Mouse (Mus musculus) myocyte (in vitro differentiated cells): ENCODE measurements around the gene Wdfy3. TPM values are rescaled to one million over a fixed set of nuclear protein-coding genes. Genes with fewer than 3 reads are reported as not detected.

Experiments
- H3K27me3 ChIP-seq: one replicate; pipeline ENCODE4 v1.6.1; 2011; ENCODE audit not compliant: control insufficient read depth, insufficient read depth, insufficient read length
- H3K36me3 ChIP-seq: one replicate; pipeline ENCODE4 v1.6.1; 2011; ENCODE audit not compliant: control insufficient read depth, insufficient read depth
- H3K4me2 ChIP-seq: one replicate; pipeline ENCODE4 v1.6.1; 2011; ENCODE audit warnings: low read depth, control low read depth
- H3K4me3 ChIP-seq: one replicate; pipeline ENCODE4 v1.5.1; 2011; ENCODE audit warnings: mild to moderate bottlenecking, control low read depth, moderate library complexity
- H3K79me2 ChIP-seq: one replicate; pipeline ENCODE4 v1.6.1; 2011; ENCODE audit not compliant: control insufficient read depth, insufficient read depth
- H3ac ChIP-seq: one replicate; pipeline ENCODE4 v1.6.1; 2011; ENCODE audit not compliant: control insufficient read depth, insufficient read length
- CEBPB ChIP-seq: IDR thresholded peaks from 2 replicates; pipeline ENCODE4 v1.6.1; 2011; ENCODE audit warnings: mild to moderate bottlenecking, moderate library complexity; ENCODE audit not compliant: poor library complexity, insufficient read depth, severe bottlenecking
- E2F4 ChIP-seq: IDR thresholded peaks from one replicate; pipeline ENCODE4 v1.6.1; 2011; ENCODE audit warnings: mild to moderate bottlenecking, control low read depth, moderate library complexity; ENCODE audit not compliant: insufficient read depth
- MAX ChIP-seq: IDR thresholded peaks from one replicate; pipeline ENCODE4 v1.6.1; 2011; ENCODE audit warnings: low read depth, mild to moderate bottlenecking, control low read depth
- MYOD1 ChIP-seq, 3 experiments: IDR thresholded peaks; one replicate each; pipeline ENCODE4 v1.6.1; 2011; ENCODE audit warnings: control low read depth in 2 of 3, low read depth in 2 of 3, mild to moderate bottlenecking in 2 of 3, moderate library complexity in 1 of 3; ENCODE audit not compliant: insufficient read length in 2 of 3, control insufficient read depth in 1 of 3
- MYOG ChIP-seq, 3 experiments: IDR thresholded peaks; one replicate each; pipeline ENCODE4 v1.6.1; 2011; ENCODE audit warnings: control low read depth in 2 of 3, low read depth in 2 of 3, mild to moderate bottlenecking in 2 of 3; ENCODE audit not compliant: insufficient read length in 2 of 3, control insufficient read depth in 1 of 3, insufficient read depth in 1 of 3
- POLR2A ChIP-seq: IDR thresholded peaks from one replicate; pipeline ENCODE4 v1.6.1; 2011; ENCODE audit warnings: low read depth, mild to moderate bottlenecking, control low read depth, moderate library complexity; ENCODE audit not compliant: insufficient read length
- POLR2AphosphoS2 ChIP-seq: IDR thresholded peaks from one replicate; pipeline ENCODE4 v1.6.1; 2011; ENCODE audit warnings: low read depth, control low read depth; ENCODE audit not compliant: insufficient read length
- REST ChIP-seq: IDR thresholded peaks from one replicate; pipeline ENCODE4 v1.6.1; 2011; ENCODE audit warnings: mild to moderate bottlenecking, control low read depth, moderate library complexity; ENCODE audit not compliant: insufficient read depth, insufficient read length
- SRF ChIP-seq: IDR thresholded peaks from one replicate; pipeline ENCODE4 v1.6.1; 2011; ENCODE audit warnings: low read depth; ENCODE audit not compliant: control insufficient read depth, insufficient read length
- TCF12 ChIP-seq: IDR thresholded peaks from one replicate; pipeline ENCODE4 v1.6.1; 2011; ENCODE audit warnings: mild to moderate bottlenecking, control low read depth; ENCODE audit not compliant: poor library complexity, insufficient read depth, severe bottlenecking
- TCF3 ChIP-seq: IDR thresholded peaks from one replicate; pipeline ENCODE4 v1.6.1; 2011; ENCODE audit warnings: low read depth, control low read depth; ENCODE audit not compliant: insufficient read length
- USF1 ChIP-seq: IDR thresholded peaks from one replicate; pipeline ENCODE4 v1.6.1; 2011; ENCODE audit warnings: low read depth, mild to moderate bottlenecking, control low read depth, moderate library complexity
- polyA plus RNA-seq: library from polyadenylated mRNA; unstranded; fragments of >200 nt; fragmentation: generic; extraction: Trizol; gene quantifications from one replicate; pipeline ENCODE4 v1.2.1, GENCODE M21; 2012; ENCODE audit warnings: missing spikeins

Wdfy3 gene
- polyA plus RNA-seq, 1 experiment: 9.5 TPM

DNA sequence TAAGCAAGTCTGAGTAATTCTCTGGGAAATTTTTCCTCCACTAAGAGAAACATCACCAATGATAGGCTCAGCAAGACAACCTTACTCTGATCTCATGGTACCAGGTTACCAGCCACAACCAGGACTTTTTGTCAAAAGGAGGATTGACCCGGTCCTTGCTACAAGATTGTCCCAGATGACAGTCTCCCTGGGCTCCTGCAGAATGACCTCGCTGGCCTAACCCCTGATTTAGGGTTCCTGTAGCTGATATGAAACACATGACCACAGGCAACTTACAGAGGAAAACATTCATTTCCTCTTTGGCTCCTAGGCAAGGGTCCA lies 101.9 kb downstream of the Wdfy3 start:
- Histone ChIP-seq H3ac (no peak overlapping the region), H3K27me3 (no peaks in the 10 kb centered on the region), H3K4me3 (no peak overlapping the region), H3K36me3 (peaks cover 3% of the 10 kb centered on the region), H3K79me2 (no peaks in the 10 kb centered on the region), H3K4me2 (no peak overlapping the region)
- no peak for TF ChIP-seq E2F4
- TF ChIP-seq MAX: no peak
- no peak for TF ChIP-seq REST
- TF ChIP-seq MYOD1 (IDR thresholded peaks at IDR 0.05; ENCODE audit: control insufficient read depth in 1 of 3, insufficient read length in 2 of 3, low read depth in 2 of 3): no peak
- no peak for TF ChIP-seq CEBPB
- no peak for TF ChIP-seq MYOG (IDR thresholded peaks at IDR 0.05; ENCODE audit: control insufficient read depth in 1 of 3, insufficient read depth in 1 of 3, insufficient read length in 2 of 3, low read depth in 2 of 3)
- no peak for TF ChIP-seq POLR2AphosphoS2
- no peak for TF ChIP-seq USF1
- no peak for TF ChIP-seq TCF12
- no peak for TF ChIP-seq SRF
- TF ChIP-seq POLR2A: no peak

DNA sequence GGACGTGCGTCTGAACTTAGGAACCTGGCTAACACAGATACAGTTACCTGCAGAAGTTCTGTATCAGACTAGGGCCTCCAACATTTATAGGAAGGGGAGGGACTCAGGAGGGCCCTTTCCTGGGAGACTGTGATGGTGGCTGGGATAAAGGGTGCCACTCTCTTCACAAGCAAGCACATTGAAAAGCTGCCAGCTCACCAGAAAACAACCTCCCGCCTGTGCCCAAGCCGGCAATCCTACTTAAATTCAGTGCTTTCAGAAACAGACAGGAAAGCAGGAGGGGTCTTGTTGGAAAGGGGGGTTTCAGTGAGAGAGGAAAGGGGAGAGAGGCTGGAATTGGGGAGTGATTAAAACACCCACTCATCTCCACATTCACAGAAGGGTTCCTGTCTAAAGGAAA lies 106.9 kb downstream of the Wdfy3 start:
- no peak for TF ChIP-seq SRF
- TF ChIP-seq MAX: no peak
- TF ChIP-seq TCF3: no peak
- no peak for TF ChIP-seq POLR2AphosphoS2
- no peak for TF ChIP-seq CEBPB
- no peak for TF ChIP-seq POLR2A
- no peak for TF ChIP-seq USF1
- no peak for TF ChIP-seq E2F4
- no peaks in the 10 kb centered on the region for H3K27me3 ChIP-seq
- peaks cover 2% of the 10 kb centered on the region for H3K36me3 ChIP-seq
- H3K4me2 ChIP-seq: no peak overlapping the region
- H3ac ChIP-seq: no peak overlapping the region
- H3K4me3 ChIP-seq: no peak overlapping the region
- H3K79me2 ChIP-seq: no peaks in the 10 kb centered on the region

DNA sequence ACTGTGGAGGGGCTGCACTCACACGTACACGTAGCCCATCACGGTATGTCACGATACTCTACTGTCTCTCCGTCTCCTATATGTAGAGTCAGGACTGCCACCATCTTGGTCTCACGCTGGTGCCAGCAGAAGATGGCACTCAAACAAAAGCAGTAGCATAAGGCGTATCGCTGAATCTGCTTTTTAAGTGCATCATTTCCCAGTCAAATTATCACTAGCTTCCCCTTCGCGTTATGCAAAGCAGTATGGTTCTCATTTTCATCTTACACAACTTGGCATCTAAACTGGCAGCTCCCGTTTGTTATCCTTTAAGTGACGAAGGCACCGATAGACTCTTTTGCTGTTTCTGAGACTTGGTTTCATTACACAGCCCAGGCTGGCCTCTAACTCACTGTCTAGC lies 110.4 kb downstream of the Wdfy3 start:
- H3K4me2 ChIP-seq: no peak overlapping the region
- H3ac ChIP-seq: no peak overlapping the region
- H3K36me3 ChIP-seq: peaks cover 7% of the 10 kb centered on the region
- no peaks in the 10 kb centered on the region for H3K79me2 ChIP-seq
- no peak overlapping the region for H3K4me3 ChIP-seq
- no peaks in the 10 kb centered on the region for H3K27me3 ChIP-seq
- no peak for TF ChIP-seq MYOD1 (IDR thresholded peaks at IDR 0.05; ENCODE audit: control insufficient read depth in 1 of 3, insufficient read length in 2 of 3, low read depth in 2 of 3)
- TF ChIP-seq REST: no peak
- no peak for TF ChIP-seq E2F4
- no peak for TF ChIP-seq POLR2AphosphoS2
- TF ChIP-seq SRF: no peak
- no peak for TF ChIP-seq TCF3
- no peak for TF ChIP-seq USF1

DNA sequence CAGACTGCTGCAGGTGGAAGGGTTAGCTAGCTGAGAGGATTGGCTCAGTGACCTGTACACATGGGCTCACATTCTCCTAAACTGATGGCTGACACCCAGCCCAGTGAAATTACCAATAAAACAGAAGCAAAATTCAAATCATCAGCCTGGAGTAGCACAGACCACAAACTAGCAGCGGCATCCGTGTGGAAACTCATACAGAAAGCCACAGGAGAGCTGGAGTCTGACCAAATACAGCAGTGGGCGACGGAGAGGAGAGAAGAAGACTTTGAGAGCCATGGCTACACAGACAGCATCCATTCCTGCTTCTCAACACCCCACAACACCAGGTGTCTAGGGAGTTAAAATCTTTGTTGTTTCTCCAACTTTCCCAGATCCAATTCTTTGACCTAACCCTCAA lies 110.8 kb downstream of the Wdfy3 start:
- H3ac ChIP-seq: no peak overlapping the region
- no peaks in the 10 kb centered on the region for H3K27me3 ChIP-seq
- no peaks in the 10 kb centered on the region for H3K79me2 ChIP-seq
- H3K4me3 ChIP-seq: no peak overlapping the region
- TF ChIP-seq MYOG (IDR thresholded peaks at IDR 0.05; ENCODE audit: control insufficient read depth in 1 of 3, insufficient read depth in 1 of 3, insufficient read length in 2 of 3, low read depth in 2 of 3) (no peak), REST (no peak), MYOD1 (IDR thresholded peaks at IDR 0.05; ENCODE audit: control insufficient read depth in 1 of 3, insufficient read length in 2 of 3, low read depth in 2 of 3) (no peak), TCF12 (no peak), POLR2AphosphoS2 (no peak), POLR2A (no peak), TCF3 (no peak), CEBPB (no peak), SRF (no peak), USF1 (no peak), E2F4 (no peak), MAX (no peak)
- no peak overlapping the region for H3K4me2 ChIP-seq
- H3K36me3 ChIP-seq: peaks cover 7% of the 10 kb centered on the region

DNA sequence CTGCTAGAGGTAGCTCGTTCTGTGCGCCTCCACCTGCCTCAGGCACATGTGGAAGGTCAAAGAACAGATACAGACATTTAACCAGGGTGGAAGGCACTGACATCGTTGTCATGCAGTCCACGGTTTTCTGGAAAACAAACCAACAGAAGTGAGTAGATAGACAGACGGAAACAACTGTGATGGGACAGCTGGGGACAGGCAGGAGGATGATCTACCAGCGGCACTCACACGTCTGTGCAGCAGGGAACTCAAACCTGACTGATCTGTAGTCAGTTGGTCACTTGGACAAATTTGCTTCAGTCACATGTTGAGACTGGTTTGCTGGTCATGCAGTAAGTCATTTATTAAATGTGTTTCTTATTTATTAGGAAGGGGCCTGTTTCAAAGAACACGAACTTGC lies 112.3 kb downstream of the Wdfy3 start:
- TF ChIP-seq MYOD1 (IDR thresholded peaks at IDR 0.05; ENCODE audit: control insufficient read depth in 1 of 3, insufficient read length in 2 of 3, low read depth in 2 of 3) (peak in 2 of 3 experiments; percentile 71 to 73), USF1 (no peak), MYOG (IDR thresholded peaks at IDR 0.05; ENCODE audit: control insufficient read depth in 1 of 3, insufficient read depth in 1 of 3, insufficient read length in 2 of 3, low read depth in 2 of 3) (peak in 1 of 3 experiments; percentile 13)
- Histone ChIP-seq H3K4me3 (no peak overlapping the region), H3ac (no peak overlapping the region), H3K4me2 (no peak overlapping the region), H3K79me2 (no peaks in the 10 kb centered on the region), H3K36me3 (peaks cover 7% of the 10 kb centered on the region), H3K27me3 (no peaks in the 10 kb centered on the region)
